Mouse (Mus musculus) midbrain, embryonic 12.5 days (tissue): ENCODE measurements at regions not wholly inside any gene's neighbourhood (a gene's known extent, or its start where the extent isn't known, plus 50 kb on each side); places are given as distances from the start of the nearest gene placed in this dataset.

Source experiments
- ATAC-seq: fragments of 200-750 bp; cut with Nextera tagmentation; 2 replicates; pipeline ENCODE4 v1.8.0; 2017; ENCODE audit warnings: low read depth, moderate TSS enrichment, moderate library complexity; ENCODE audit not compliant: low FRiP score
- H3K27ac ChIP-seq: fragments of 300-500 bp; sonication (generic); replicated peaks from 2 replicates; pipeline ENCODE4 v1.5.1; 2016; ENCODE audit warnings: mild to moderate bottlenecking
- H3K27me3 ChIP-seq: fragments of 300-500 bp; sonication (generic); 2 replicates; pipeline ENCODE4 v1.6.1; 2016; ENCODE audit warnings: mild to moderate bottlenecking
- H3K36me3 ChIP-seq: fragments of 300-500 bp; sonication (generic); 2 replicates; pipeline ENCODE4 v1.6.1; 2016
- H3K4me1 ChIP-seq: fragments of 300-500 bp; sonication (generic); 2 replicates; pipeline ENCODE4 v1.6.1; 2016
- H3K4me2 ChIP-seq: fragments of 300-500 bp; sonication (generic); replicated peaks from 2 replicates; pipeline ENCODE4 v1.6.1; 2016; ENCODE audit warnings: mild to moderate bottlenecking, moderate library complexity
- H3K4me3 ChIP-seq: fragments of 300-500 bp; sonication (generic); 2 replicates; pipeline ENCODE4 v1.5.1; 2016; ENCODE audit warnings: mild to moderate bottlenecking
- H3K9ac ChIP-seq: fragments of 300-500 bp; sonication (generic); replicated peaks from 2 replicates; pipeline ENCODE4 v1.6.1; 2016; ENCODE audit warnings: mild to moderate bottlenecking, moderate library complexity
- H3K9me3 ChIP-seq: fragments of 300-500 bp; sonication (generic); 2 replicates; pipeline ENCODE4 v1.6.1; 2016; ENCODE audit warnings: mild to moderate bottlenecking
- WGBS: fragments of 180-500 bp; shearing (Covaris S2); methylation state at CpG from one replicate; pipeline ENCODE4 v1.1.7; 2016; 5-methylcytosine and 5-hydroxymethylcytosine counted together

DNA sequence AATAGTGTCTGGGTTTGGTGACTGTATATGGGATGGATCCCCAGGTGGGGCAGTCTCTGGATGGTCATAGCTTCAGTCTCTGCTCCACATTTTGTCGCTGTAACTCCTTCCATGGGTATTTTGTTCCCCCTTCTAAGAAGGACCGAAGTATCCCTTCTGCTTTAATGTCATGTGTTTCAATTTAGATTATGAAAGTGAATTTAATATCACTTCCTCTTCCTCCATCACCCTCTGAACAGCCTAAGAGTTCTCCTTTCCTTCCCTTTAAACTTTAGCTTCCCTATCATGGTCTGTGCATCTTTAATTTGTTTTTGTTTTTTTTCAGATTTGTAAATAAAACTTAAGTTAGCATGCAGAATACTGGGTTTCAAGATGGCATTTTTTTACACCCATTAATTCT lies 211.0 kb upstream of the Phyhipl start:
- H3K4me2 ChIP-seq, result no peak overlapping the region
- H3K4me1 ChIP-seq, result peaks cover 6% of the 10 kb centered on the region
- no peaks in the 10 kb centered on the region for H3K36me3 ChIP-seq
- H3K9ac ChIP-seq, result no peak overlapping the region
- H3K9me3 ChIP-seq, result no peaks in the 10 kb centered on the region
- WGBS, result 95% methylated on average over 2 of the region's 2 CpGs
- no peak overlapping the region for H3K27ac ChIP-seq
- no peaks in the 10 kb centered on the region for H3K27me3 ChIP-seq
- no peak overlapping the region for H3K4me3 ChIP-seq
- no peak for ATAC-seq

DNA sequence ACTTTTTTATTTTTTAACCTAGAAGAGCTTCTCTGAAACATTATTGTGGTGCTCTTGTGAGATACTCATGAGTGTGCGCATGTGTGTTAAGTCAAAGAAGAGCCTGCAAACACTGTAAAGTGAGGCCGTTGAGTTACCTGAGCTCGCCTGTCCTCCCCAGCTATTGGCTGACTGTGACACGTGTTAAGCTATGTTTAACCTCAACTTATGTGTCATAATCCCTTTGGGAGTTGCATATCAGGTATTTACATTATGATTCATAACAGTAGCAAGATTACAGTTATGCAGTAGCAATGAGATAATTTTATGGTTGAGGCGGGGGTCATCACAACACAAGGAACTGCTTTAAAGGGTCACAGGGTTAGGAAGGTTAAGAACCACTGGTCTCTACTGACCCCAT lies 208.9 kb upstream of the Phyhipl start:
- Histone ChIP-seq H3K4me1 (peaks cover 18% of the 10 kb centered on the region), H3K27me3 (no peaks in the 10 kb centered on the region), H3K9me3 (no peaks in the 10 kb centered on the region), H3K36me3 (no peaks in the 10 kb centered on the region), H3K4me3 (no peak overlapping the region), H3K27ac (no peak overlapping the region), H3K4me2 (no peak overlapping the region), H3K9ac (no peak overlapping the region)
- 90% methylated on average over 5 of the region's 5 CpGs for WGBS
- ATAC-seq, result no peak

GRCm38 (mm10) chr10:70862022-70862335 lies 206.2 kb upstream of the Phyhipl start:
- no peak overlapping the region for H3K4me2 ChIP-seq
- H3K27ac ChIP-seq, result no peak overlapping the region
- H3K4me3 ChIP-seq, result no peak overlapping the region
- no peaks in the 10 kb centered on the region for H3K9me3 ChIP-seq
- H3K9ac ChIP-seq, result no peak overlapping the region
- WGBS, result 48% methylated on average over 4 of the region's 4 CpGs
- H3K36me3 ChIP-seq, result no peaks in the 10 kb centered on the region
- no peak for ATAC-seq
- peaks cover 18% of the 10 kb centered on the region for H3K4me1 ChIP-seq
- H3K27me3 ChIP-seq, result no peaks in the 10 kb centered on the region

DNA sequence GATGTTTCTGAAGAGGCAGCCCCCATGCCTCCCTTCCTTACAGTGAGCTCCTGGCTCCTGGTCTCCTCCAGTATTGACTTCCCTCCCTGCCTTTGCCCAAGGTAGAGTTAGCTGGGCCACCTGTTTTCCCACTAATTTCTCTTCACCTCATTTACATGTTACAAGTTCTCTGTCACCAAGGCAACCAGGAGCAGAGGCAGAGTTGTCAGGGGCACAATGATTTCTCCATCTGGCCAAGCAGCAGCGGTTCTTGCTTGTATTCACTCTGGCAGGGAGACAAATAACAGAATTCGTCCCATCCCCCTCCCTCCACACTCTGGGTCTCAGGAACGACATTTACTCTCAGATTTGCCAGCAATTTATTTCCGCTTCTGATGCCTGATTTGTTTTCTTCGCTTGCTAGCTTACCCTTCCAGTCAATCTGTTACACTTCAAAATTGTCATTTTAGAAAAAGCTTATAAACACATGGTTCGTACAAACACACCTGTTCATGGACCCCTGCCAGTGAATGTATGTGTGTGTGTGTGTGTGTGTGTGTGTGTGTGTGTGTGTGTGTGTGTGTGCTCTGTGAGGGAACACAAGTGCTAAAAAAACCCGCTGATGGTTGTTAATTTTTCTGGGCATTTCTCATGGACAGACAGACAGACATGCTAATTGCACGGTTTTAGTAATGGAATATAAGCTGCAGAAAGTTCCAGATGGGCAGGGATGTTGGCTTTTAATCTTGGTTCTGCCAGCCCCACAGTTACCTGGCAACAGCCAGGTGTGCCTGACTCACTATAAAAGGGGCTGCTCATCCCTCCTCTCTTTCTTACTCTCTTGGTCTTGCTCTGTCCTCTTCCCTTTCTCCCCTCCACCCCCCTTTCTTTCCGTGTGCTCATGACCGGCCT lies 205.6 kb upstream of the Phyhipl start:
- H3K4me1 ChIP-seq, result peaks cover 18% of the 10 kb centered on the region
- no peak overlapping the region for H3K27ac ChIP-seq
- H3K9ac ChIP-seq, result no peak overlapping the region
- no peaks in the 10 kb centered on the region for H3K9me3 ChIP-seq
- no peaks in the 10 kb centered on the region for H3K36me3 ChIP-seq
- ATAC-seq, result no peak
- 47% methylated on average over 10 of the region's 10 CpGs for WGBS
- no peak overlapping the region for H3K4me3 ChIP-seq
- H3K27me3 ChIP-seq, result no peaks in the 10 kb centered on the region
- H3K4me2 ChIP-seq, result 0 out of 2 replicates have a peak overlapping the region, but pooled peaks have one; percentile 1

DNA sequence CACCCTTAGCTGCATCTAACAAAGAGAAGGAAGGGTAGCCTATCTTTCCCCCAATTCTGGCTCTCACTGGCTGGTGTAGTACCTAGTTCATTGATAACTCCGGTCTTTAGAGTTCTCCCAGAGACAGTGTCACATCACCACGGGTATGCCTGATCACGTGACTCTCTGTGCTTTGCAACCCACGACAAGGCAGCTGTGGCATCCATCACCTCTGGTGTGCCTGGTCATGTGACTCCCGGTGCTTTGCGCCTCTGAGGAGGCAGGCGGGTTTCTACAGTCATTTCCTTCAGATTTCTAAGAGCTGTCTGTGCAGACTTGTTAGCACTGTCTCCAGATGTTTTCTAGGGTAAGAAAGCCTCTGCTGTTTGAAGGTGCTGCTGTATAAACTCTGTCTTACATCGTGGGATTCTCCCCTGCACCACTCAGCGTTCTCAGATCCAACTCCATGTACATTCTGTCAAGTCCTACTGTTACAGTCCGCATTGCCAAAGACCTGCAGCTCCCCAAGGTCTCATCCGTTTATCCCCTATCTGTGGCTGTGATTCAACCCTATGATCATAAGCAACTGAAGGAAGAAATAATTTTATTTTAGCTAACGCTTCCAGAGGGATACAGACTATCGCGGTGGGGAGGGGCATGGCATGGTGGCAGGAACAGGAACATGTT lies 201.5 kb upstream of the Phyhipl start:
- H3K27ac ChIP-seq, result no peak overlapping the region
- no peak overlapping the region for H3K4me3 ChIP-seq
- no peak overlapping the region for H3K4me2 ChIP-seq
- no peaks in the 10 kb centered on the region for H3K27me3 ChIP-seq
- no peaks in the 10 kb centered on the region for H3K36me3 ChIP-seq
- peaks cover 18% of the 10 kb centered on the region for H3K4me1 ChIP-seq
- 87% methylated on average over 14 of the region's 14 CpGs for WGBS
- no peak for ATAC-seq
- H3K9ac ChIP-seq, result no peak overlapping the region
- H3K9me3 ChIP-seq, result no peaks in the 10 kb centered on the region

- ATAC-seq, result no peak
- Histone ChIP-seq H3K36me3 (no peaks in the 10 kb centered on the region), H3K4me2 (no peak overlapping the region), H3K4me1 (peaks cover 5% of the 10 kb centered on the region), H3K9me3 (no peaks in the 10 kb centered on the region), H3K9ac (no peak overlapping the region), H3K27ac (no peak overlapping the region), H3K27me3 (no peaks in the 10 kb centered on the region), H3K4me3 (no peak overlapping the region)
- WGBS, result 87% methylated on average over 8 of the region's 8 CpGs
Measured at GRCm38 (mm10) chr10:70855948-70856347, 200.2 kb upstream of the Phyhipl start.

- no peak for ATAC-seq
- H3K4me2 ChIP-seq, result no peak overlapping the region
- H3K9ac ChIP-seq, result no peak overlapping the region
- H3K36me3 ChIP-seq, result no peaks in the 10 kb centered on the region
- no peak overlapping the region for H3K4me3 ChIP-seq
- WGBS, result 94% methylated on average over 4 of the region's 4 CpGs
- H3K9me3 ChIP-seq, result no peaks in the 10 kb centered on the region
- no peaks in the 10 kb centered on the region for H3K4me1 ChIP-seq
- H3K27me3 ChIP-seq, result no peaks in the 10 kb centered on the region
- H3K27ac ChIP-seq, result no peak overlapping the region
Measured at GRCm38 (mm10) chr10:70853614-70854013, 197.8 kb upstream of the Phyhipl start.

DNA sequence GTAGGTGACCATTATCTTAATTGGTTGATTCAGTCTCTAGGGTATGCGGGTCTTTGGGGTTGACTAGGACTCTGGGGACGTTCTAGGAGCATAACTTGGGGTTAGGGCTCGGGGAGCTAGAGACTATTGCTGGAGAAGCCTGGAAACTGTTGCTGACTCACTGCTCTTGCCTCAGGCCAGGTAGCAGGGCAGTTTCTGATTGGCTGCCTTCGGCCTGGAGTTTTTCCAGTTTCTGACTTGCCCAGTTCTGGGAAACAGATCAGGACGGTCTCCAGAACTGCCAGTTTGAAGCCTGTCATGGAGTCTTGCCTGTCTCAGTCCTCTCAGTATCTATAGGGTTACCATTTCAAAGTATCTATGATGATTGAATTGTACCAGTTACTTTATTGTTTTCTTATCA lies 192.4 kb upstream of the Phyhipl start:
- WGBS, result 86% methylated on average over 5 of the region's 5 CpGs
- H3K27ac ChIP-seq, result no peak overlapping the region

DNA sequence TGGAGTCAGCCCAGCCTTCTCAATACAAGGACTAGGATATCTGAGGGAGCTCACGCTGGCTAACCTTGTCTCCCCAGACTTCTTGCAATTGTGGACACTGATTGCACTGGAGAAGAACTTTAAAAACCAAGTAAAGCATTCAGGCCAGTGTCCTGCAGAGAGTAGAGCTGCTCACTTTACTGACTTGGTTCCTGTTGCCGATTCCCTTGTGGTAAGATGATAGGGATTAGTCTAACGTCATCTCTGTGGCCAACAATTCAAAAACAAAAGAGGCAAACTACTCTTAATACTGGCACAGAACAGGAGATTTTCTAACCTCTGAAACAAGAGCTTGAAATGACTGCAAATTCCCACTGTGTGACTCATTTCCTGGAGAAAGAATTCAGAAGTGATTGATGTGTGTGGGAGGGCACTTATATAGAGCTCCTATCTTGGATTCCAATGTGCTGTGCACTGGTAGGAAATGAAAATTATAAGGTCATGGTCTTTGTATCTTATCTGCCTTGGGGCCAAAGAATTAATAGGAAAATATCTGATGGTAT lies 191.6 kb upstream of the Phyhipl start:
- Histone ChIP-seq H3K27ac (no peak overlapping the region), H3K9ac (no peak overlapping the region), H3K4me1 (no peaks in the 10 kb centered on the region), H3K36me3 (no peaks in the 10 kb centered on the region), H3K27me3 (no peaks in the 10 kb centered on the region), H3K4me3 (no peak overlapping the region), H3K4me2 (no peak overlapping the region), H3K9me3 (no peaks in the 10 kb centered on the region)
- ATAC-seq, result no peak
- WGBS, result 69% methylated on average over 3 of the region's 3 CpGs

More for the DNA sequence above, 192.4 kb upstream of the Phyhipl start:
- Histone ChIP-seq H3K9ac (no peak overlapping the region), H3K4me1 (no peaks in the 10 kb centered on the region), H3K4me3 (no peak overlapping the region), H3K36me3 (no peaks in the 10 kb centered on the region), H3K9me3 (no peaks in the 10 kb centered on the region), H3K27me3 (no peaks in the 10 kb centered on the region), H3K4me2 (no peak overlapping the region)
- ATAC-seq, result no peak

DNA sequence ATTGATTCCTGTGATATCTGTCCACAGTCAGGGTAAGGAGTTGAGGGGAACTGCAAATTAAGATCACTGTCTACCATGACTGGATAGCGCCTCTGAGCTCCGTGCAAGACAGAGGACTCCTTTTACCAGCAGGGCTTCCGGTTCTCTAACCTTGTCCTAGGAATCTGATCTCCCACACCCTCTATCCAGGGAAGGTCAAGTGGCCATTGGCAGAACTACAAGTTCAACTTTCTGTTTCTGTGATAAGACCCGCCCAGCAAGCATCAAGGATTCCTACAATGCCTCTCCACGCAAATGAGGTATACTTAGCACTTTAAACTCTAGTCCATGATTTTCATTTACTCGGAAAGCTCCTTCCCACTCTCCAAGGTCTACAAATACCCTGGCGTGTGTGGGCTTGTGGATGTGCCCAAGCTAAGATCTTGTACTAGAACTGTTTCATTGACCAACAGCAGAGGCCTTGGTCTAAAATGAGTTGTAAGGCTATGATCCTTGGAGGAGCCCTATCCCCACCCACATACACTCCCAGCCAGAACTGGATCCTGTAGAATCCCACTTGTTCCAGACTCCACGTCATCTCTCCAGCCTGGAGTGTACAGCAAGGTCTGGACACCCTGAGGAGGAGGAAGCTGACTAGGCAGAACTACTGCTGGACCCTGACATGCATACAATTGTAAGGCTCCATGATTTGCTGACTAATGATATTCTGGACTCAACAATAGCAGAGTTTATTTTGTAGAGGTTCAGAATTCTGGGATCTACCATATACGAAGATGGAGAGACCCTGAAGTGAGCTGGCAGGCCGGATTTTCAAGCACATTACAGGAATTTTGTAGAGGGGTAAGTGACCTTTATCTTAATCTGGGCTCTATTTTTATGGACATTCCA lies 190.8 kb upstream of the Phyhipl start:
- ATAC-seq, result no peak
- Histone ChIP-seq H3K9ac (no peak overlapping the region), H3K9me3 (no peaks in the 10 kb centered on the region), H3K27me3 (no peaks in the 10 kb centered on the region), H3K4me1 (no peaks in the 10 kb centered on the region), H3K4me2 (no peak overlapping the region), H3K36me3 (no peaks in the 10 kb centered on the region), H3K4me3 (no peak overlapping the region), H3K27ac (no peak overlapping the region)
- 87% methylated on average over 10 of the region's 10 CpGs for WGBS

DNA sequence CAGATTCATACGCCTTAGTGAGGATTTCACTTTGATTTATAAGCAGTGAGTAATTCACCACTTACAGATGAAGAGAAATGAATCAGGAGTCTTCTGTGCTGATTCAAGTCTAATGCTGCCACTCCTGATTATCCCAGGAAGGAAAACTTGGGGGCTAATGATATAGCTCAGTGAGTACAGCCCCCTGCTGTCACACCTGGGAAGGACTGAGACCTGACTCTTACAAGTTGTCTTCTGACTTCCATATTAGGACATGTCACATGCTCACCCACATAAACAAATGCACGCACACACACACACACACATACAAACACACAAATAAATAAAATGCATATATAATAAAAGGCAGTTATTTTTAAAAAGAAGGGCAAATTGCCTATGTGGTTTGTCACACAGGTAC lies 188.1 kb upstream of the Phyhipl start:
- H3K4me1 ChIP-seq, result no peaks in the 10 kb centered on the region
- no peaks in the 10 kb centered on the region for H3K27me3 ChIP-seq
- no peak for ATAC-seq
- H3K4me3 ChIP-seq, result no peak overlapping the region
- H3K9ac ChIP-seq, result no peak overlapping the region
- 98% methylated on average over 2 of the region's 2 CpGs for WGBS
- H3K4me2 ChIP-seq, result no peak overlapping the region
- no peaks in the 10 kb centered on the region for H3K9me3 ChIP-seq
- no peak overlapping the region for H3K27ac ChIP-seq
- H3K36me3 ChIP-seq, result no peaks in the 10 kb centered on the region
